Mouse (Mus musculus) embryo, embryonic 10 days (tissue): ENCODE results near the gene Gpc3.

ENCODE experiments used
- DNase-seq: peaks from one replicate; pipeline ENCODE4 v3.0.0-alpha.2; 2015; ENCODE audit warnings: low spot score

Gene Gpc3

GRCm38 (mm10) chrX:52613328-52614030 lies at the start of gene Gpc3:
Gpc3 (minus strand) TSS chrX:52613950.
- no peak for DNase-seq

GRCm38 (mm10) chrX:52651975-52652374 lies 38.2 kb upstream of the Gpc3 start:
- peak; percentile 82 for DNase-seq

GRCm38 (mm10) chrX:52651472-52651948 lies 37.8 kb upstream of the Gpc3 start:
- peak; percentile 72 for DNase-seq

- no peak for DNase-seq
Observed at GRCm38 (mm10) chrX:52648910-52649785, 35.4 kb upstream of the Gpc3 start.

GRCm38 (mm10) chrX:52644393-52644792 lies 30.6 kb upstream of the Gpc3 start:
- no peak for DNase-seq

- no peak for DNase-seq
Observed at GRCm38 (mm10) chrX:52643350-52643749, 29.6 kb upstream of the Gpc3 start.

DNA sequence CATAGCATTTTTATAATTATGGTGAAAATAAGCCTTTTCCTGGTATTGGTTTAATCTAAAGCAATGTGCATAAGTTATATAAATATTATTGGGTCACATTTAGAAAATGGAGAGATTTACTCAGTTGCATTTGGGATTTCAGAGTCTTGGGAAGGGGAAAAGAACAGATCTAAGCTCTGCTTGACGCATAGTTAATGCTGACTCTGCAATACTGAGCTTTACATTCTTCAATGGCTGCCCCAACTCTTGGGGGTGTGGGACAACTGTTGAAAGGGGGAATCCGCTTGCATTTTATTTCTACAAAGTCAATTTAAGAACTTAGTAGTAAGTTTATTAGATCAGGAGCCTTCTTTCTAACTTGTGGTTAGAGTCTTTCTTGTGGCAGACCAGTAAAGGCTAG lies 28.4 kb upstream of the Gpc3 start:
- DNase-seq, result no peak

GRCm38 (mm10) chrX:52637419-52637818 lies 23.7 kb upstream of the Gpc3 start:
- no peak for DNase-seq

DNA sequence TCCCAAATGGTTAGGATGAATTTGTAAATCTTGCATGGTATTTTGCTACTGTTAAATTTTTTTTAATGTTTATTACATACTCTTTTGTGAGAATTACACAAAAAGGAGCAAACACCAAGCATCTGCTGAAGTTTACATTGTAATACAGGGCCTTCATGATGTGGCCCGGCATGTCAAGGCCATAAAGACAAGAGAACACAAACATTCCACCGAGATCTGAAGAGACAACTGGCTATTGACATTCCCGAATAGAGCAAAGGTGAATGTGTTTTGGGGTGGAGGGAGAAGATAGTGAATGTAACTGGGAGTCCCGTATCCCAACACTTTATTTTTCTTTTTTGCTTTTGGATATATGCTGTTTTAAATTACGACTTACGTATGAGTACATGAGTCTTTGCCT lies 20.2 kb upstream of the Gpc3 start:
- DNase-seq, result no peak

- no peak for DNase-seq
Observed at GRCm38 (mm10) chrX:52632688-52633324, 19.1 kb upstream of the Gpc3 start.

GRCm38 (mm10) chrX:52626963-52627716 lies 13.4 kb upstream of the Gpc3 start:
- DNase-seq, result no peak

DNA sequence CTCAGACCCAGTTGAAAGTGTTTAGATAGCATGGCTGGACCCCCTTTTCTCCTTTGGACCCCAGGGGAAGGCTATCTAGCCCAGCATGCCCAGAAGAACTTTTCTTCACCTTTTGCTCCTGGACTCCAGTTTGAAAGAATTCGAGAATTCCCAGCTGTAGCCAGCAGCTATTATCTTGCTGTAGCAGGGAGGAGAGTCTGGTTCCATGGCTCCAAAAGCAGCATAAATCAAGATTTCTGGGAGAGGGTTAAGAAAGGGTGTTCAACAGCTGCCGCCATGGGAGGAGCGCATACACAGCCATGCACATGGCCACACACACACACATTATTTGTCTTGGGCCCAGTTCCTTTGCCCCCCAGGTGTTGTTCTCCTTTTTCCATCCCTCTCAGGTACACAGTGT lies 4.1 kb upstream of the Gpc3 start:
- no peak for DNase-seq

- DNase-seq, result peak; percentile 40
Observed at GRCm38 (mm10) chrX:52616152-52616551, 2.4 kb upstream of the Gpc3 start.

DNA sequence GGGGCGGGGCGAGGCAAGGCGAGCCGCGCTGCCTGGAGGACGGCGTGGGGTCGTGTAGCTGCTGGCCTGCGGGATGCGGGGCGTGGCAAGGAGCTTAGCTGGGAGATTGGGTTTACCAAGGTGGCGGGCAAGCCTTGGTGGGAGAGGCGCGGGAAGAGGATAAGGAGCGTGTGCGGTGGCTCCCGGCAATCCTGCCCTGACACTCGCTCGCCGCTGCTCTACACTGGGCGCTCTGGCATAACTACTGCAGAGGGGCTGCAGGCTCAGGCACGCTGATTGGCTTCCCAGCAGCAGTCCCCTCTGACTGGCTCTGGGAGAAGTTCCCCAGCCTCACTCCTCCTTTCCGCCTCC lies 256 bp upstream of the Gpc3 start:
- peak; percentile 82 for DNase-seq

GRCm38 (mm10) chrX:52612806-52613205 lies 944 bp downstream of the Gpc3 start:
- no peak for DNase-seq

- DNase-seq, result peak; percentile 64
Observed at GRCm38 (mm10) chrX:52611987-52612670, 1.6 kb downstream of the Gpc3 start.

GRCm38 (mm10) chrX:52611541-52611940 lies 2.2 kb downstream of the Gpc3 start:
- no peak for DNase-seq

- no peak for DNase-seq
Observed at GRCm38 (mm10) chrX:52603143-52603542, 10.6 kb downstream of the Gpc3 start.

GRCm38 (mm10) chrX:52599246-52599645 lies 14.5 kb downstream of the Gpc3 start:
- no peak for DNase-seq

- DNase-seq, result no peak
Observed at GRCm38 (mm10) chrX:52587671-52588070, 26.1 kb downstream of the Gpc3 start.

- no peak for DNase-seq
Observed at GRCm38 (mm10) chrX:52559995-52560394, 53.8 kb downstream of the Gpc3 start.
